Mouse (Mus musculus): ENCODE results near the gene B4galnt3.

GRCm38 (mm10) chr6:120246676-120247075 lies 47.7 kb downstream of the B4galnt3 start:
- TF ChIP-seq USF1 (IDR thresholded peaks at IDR 0.05; ENCODE audit: low read depth) (no peak), MAX (IDR thresholded peaks at IDR 0.05; ENCODE audit: low read depth) (no peak), POLR2AphosphoS2 (IDR thresholded peaks at IDR 0.05; ENCODE audit: insufficient read length, low read depth) (no peak), E2F4 (IDR thresholded peaks at IDR 0.05; ENCODE audit: insufficient read depth) (no peak), POLR2A (IDR thresholded peaks at IDR 0.05; ENCODE audit: insufficient read length, low read depth) (no peak)
